Mouse (Mus musculus): Measurements from ENCODE around the gene Aff3.

- TF ChIP-seq CTCF (IDR thresholded peaks at IDR 0.05; ENCODE audit: low read depth), result no peak
- TF ChIP-seq EP300 (IDR thresholded peaks at IDR 0.05; ENCODE audit: low read depth), result no peak
These were observed 209.8 kb downstream of the Aff3 start for GRCm38 (mm10) chr1:38454921-38455320.
